Mouse (Mus musculus) T-helper 17 cell (primary cell): ENCODE data around the gene Nfasc.

ENCODE experiments used
- in situ Hi-C, 2 experiments: fragments of 300-600 bp; cut with MboI, MseI; formaldehyde crosslinking; loops; 1 replicate in 1 of 2; 2 replicates in 1 of 2; pipeline ENCODE4 v1.15.1; 2025; ENCODE audit warnings: high pct_unique_total_duplicates in 2 of 2

Nfasc gene

GRCm38 (mm10) chr1:132585376-132585775 lies 156.2 kb downstream of the Nfasc start:
- in situ Hi-C loops, result no loop called here

GRCm38 (mm10) chr1:132582998-132583604 lies 158.5 kb downstream of the Nfasc start:
- in situ Hi-C loops, result no loop called here

GRCm38 (mm10) chr1:132581845-132582839 lies 159.5 kb downstream of the Nfasc start:
- in situ Hi-C loops, result no loop called here

GRCm38 (mm10) chr1:132580063-132580462 lies 161.5 kb downstream of the Nfasc start:
- in situ Hi-C loops, result no loop called here

- in situ Hi-C loops, result no loop called here
Measured at GRCm38 (mm10) chr1:132576845-132577244, 164.8 kb downstream of the Nfasc start.

- in situ Hi-C loops, result no loop called here
Measured at GRCm38 (mm10) chr1:132572851-132573250, 168.7 kb downstream of the Nfasc start.

GRCm38 (mm10) chr1:132571613-132572012 lies 170.0 kb downstream of the Nfasc start:
- in situ Hi-C loops, result no loop called here

GRCm38 (mm10) chr1:132570906-132571305 lies 170.7 kb downstream of the Nfasc start:
- in situ Hi-C loops, result no loop called here

- in situ Hi-C loops, result no loop called here
Measured at GRCm38 (mm10) chr1:132570068-132570780, 171.4 kb downstream of the Nfasc start.

GRCm38 (mm10) chr1:132569516-132569915 lies 172.1 kb downstream of the Nfasc start:
- in situ Hi-C loops, result loop anchor here in 1 of 2 experiments (5.0 kb wide), 1 partner anchor 663 kb away; no protein-coding TSS in a partner anchor

GRCm38 (mm10) chr1:132567336-132568125 lies 174.1 kb downstream of the Nfasc start:
- in situ Hi-C loops, result loop anchor here in 1 of 2 experiments (5.0 kb wide), 1 partner anchor 665 kb away; no protein-coding TSS in a partner anchor

- in situ Hi-C loops, result loop anchor here in 1 of 2 experiments (5.0 kb wide), 1 partner anchor 667 kb away; no protein-coding TSS in a partner anchor
Measured at GRCm38 (mm10) chr1:132565766-132566165, 175.8 kb downstream of the Nfasc start.

- in situ Hi-C loops, result loop anchor here in 1 of 2 experiments (5.0 kb wide), 1 partner anchor 667 kb away; no protein-coding TSS in a partner anchor
Measured at GRCm38 (mm10) chr1:132564946-132565345, 176.7 kb downstream of the Nfasc start.

- in situ Hi-C loops, result no loop called here
Measured at GRCm38 (mm10) chr1:132562337-132562795, 179.2 kb downstream of the Nfasc start.

- in situ Hi-C loops, result no loop called here
Measured at GRCm38 (mm10) chr1:132560907-132561700, 180.5 kb downstream of the Nfasc start.

GRCm38 (mm10) chr1:132559045-132559444 lies 182.6 kb downstream of the Nfasc start:
- in situ Hi-C loops, result loop anchor here in 1 of 2 experiments (10.0 kb wide), 1 partner anchor 966 kb away; no protein-coding TSS in a partner anchor

- in situ Hi-C loops, result loop anchor here in 1 of 2 experiments (10.0 kb wide), 1 partner anchor 967 kb away; no protein-coding TSS in a partner anchor
Measured at GRCm38 (mm10) chr1:132557901-132558631, 183.5 kb downstream of the Nfasc start.

GRCm38 (mm10) chr1:132543789-132544188 lies 197.8 kb downstream of the Nfasc start:
- in situ Hi-C loops, result no loop called here

- in situ Hi-C loops, result no loop called here
Measured at GRCm38 (mm10) chr1:132542762-132543306, 198.8 kb downstream of the Nfasc start, which contains the start of gene Cntn2. Gene Cntn2 (minus strand): TSS chr1:132543256.
